Mouse (Mus musculus) lung, postnatal 10 days (tissue): ENCODE measurements around the gene Map3k20.

Source experiments
- DNase-seq: peaks from one replicate; pipeline ENCODE4 v3.0.0; 2021

Gene Map3k20

DNA sequence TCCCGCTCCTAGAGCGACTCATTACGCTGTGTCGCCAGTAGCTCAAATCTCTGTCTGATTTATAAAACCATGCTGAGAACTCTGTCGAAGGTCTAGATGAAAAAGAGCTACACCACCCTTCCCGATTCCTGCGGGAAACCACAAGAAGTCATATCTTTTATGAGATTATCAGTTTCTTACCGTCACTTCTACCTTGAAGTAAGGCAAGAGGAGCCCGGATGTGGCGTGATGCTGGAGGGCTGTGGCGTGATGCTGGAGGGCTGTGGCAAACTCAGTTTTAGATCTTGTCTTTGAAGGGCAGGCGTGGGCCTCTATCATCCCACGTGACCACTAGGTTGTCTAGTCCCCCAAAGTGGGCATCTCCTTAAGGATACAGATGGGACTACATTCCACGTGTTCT, 3.5 kb upstream of the Map3k20 start:
- no peak for DNase-seq

DNA sequence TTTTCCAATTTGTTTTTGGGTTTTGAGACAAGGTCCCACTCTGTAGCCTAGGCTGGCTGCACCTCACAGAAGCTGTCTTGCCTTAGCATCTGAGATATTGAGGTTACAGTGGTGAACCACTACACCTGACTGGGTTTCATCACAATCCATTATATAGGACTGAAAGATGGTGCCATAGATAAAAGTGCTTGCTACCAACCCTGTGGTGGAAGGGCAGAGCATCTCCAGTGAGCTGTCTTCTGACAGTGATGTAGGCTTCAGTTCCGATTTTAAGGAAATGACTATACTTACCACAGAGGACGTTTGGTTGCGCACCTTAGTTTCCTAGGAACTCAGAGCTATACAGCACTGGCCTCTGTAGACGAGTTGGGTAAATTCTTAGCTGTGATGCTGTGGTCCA, 2.7 kb upstream of the Map3k20 start:
- no peak for DNase-seq

DNA sequence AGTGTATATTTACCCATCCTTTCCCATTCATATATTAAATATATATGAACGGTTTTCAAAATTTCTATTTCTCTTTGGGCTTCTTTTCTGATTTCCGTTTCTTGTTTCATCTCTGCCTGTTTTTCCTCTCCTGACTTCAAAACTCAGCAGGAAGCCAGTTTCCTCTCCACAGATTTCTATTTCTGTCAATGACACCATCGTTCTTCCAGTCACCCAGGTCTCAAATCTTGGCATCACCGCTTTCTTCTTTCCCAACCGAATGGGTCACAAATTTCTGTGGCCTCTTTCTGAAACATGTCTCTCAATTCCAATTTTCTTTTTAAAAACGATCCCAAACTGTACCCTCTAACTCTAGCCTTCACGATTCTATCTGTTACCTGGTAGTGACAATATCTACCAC, 748 bp upstream of the Map3k20 start:
- no peak for DNase-seq

DNA sequence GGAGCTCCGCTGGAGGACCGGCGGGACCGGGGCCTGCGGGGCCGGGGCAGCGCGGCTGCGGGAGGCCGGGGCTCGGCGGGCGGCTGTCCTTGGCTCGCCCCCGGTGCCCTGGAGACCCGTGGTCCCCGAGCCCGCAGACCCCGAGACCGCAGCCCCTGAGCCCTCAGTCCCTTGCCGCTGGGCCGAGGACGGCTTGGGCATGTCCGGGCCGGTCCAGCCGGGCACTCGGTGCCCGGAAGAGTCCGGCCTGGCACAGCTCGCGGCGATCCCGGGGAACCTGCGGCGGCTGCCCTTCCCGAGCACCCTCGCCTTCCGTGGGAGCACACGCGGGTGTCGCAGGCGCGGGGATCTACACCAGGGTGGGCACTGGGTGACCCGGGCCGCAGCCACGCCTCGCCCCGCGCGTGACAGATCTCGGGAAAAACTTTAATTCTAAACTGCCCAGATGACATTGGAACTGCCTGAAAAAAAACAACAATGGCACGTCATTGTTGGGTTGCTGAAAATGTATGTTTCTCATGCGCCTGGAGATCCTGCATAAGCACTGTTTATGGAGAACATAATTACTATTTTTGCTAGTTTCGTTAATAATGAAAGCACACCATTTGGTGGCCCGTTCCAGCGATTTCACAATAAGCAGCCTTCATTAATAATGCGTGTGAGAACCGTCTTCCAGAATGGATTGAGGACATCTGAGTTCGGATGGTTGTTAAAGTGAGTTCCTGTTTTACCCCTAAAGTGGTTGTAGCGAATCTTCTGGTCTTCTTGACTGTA, 638 bp downstream of the Map3k20 start:
- DNase-seq: peak; percentile 45

DNA sequence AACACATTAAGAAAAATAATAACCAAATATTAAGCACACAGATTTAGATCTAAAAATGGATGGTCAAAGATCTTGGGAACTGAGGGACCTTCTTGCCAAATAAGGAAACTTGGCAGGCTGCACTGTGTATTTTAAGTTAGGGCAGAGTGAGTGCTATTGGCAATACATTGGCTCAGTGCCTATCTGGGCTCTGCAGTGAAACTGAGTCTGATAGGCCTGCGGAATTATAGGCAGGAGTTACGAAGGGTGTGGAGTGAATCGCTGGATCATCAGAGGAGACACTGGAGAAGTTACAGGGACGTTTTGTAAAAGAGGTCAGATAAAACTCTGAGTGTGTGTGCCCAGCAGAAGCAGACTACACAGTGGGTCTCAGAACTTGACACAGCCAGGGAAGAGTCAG, 1.7 kb downstream of the Map3k20 start:
- DNase-seq: peak; percentile 59

DNA sequence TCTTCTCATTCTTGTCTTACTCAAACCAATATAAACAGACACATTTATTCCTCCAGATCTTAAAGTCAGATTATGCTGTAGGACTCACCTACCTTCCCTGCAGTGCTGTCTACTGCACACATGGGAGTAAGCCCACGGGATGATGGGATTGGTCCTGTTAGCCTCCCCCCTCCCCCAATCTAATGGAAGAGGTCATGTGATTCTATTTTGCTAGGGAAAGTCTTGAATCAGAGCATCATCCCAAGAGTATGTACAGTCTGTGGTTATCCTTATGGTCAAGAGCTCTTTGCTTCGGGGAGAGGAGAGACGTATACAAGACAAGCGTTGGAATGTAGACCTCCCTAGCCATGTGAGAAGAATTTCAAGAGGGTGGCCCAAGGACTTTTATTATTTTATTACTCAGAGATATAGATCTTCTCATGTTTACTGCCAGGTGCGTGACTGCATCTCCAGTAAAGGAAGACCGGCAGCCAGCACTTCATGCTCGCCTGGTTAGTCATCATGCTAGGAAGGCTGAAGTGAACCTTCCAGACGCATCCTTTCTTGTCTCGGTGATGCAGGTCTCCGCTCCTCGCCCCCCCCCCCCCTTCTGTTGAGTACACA, 3.6 kb downstream of the Map3k20 start:
- no peak for DNase-seq

DNA sequence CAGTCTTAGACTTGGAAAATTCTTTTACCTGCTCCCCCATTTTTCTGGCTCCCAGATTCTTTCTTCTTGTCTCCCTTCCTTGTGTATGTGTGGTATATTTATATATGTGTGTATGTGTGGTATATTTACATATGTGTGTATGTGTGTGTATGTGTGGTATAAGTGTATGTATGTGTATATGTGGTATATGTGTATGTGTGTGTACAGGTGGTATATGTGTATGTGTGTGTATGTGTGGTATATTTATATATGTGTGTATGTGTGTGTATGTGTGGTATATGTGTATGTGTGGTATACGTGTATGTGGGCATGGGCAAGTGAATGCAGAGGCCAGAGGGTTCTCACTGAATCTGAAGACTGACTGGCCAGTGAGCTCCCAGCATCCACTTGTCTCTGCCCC, 5.7 kb downstream of the Map3k20 start:
- DNase-seq: no peak

DNA sequence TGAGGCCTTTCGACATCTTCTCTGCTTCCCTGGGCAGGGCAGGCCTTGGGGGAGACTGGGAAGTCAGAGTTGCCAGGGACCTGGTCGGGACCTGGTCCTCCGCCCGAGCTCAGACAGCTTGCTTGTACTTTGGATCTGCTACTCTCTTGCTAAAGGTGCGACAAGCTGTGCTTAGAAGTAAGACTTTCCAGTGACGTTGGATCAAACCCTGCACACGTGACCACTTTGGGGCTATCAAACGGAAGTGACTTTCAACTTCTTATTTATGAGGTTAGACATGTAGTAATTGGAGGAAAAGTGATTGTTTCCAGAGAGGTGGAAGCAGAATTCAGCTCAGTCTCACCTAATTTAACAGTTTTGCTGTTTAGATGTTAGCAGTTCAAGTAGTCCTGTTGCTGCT, 7.1 kb downstream of the Map3k20 start:
- no peak for DNase-seq

DNA sequence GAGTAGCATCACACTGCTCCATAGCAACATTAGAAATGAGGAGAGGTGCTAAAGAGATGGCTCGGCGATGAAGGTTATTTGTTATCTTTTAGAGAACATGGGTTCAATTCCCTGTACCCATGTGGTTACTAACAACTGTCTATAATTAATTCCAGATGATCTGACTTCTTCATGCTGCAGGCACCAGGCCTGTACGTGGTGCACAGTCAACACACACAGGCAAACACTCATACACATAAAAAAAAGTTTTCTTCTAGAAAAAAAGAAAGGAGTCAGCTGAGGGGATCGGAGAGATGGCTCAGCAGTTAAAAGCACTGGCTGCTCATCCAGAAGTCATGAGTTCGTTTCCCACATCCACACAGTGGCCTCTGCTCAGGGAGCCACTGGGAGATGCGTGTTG, 9.6 kb downstream of the Map3k20 start:
- DNase-seq: no peak

DNA sequence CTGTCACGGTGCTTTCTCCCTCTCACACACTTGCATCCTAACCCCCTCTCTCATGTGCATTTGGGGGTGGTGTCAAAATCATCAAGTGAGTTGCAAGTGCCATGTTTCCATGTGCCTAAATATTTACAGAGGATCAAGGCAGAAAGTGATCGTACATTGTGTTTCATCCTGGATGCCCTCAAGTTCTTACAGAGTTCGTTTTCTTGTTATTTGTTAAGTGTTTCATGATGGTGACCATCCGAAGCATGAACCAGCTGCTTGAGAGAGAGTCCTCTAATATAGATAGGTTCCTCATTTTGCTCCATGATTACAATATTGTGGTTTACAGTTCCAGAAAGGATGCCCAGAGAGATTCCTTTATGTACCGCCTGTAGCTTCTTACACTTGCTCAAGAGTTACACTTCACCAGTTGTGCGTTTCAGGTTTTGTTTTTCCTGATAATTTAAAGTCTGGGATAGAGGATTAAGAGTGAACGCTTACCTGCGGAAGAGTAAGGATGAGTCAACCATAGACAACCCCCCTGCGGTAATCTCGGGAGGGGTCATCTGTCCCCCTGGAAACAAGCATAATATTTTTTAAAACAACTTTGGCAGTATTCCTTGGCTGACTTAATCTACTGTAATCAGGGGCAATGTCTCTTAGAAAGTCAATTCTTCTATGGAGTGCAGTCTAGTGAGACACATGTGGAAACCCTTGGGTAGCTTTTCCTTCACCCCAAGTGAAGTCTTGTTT, 11.7 kb downstream of the Map3k20 start:
- DNase-seq: no peak

DNA sequence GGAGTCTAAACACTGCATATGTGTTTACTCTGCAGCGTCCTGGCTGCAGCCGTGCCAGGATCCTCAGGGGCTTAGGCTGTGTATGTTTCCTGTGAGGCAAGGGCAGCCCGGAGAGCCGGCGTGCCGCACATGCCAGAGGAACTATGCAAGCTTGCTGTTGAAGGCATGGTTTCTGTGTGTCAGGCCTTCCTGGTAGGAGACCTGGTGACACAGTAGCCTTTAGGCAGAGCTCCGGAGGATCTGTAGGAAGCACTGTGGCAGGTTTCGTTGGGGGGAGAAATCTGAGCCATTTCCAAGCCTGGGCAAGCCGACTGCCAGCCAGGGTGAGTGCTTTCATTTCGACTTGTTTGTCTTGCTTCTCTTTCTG, 12.3 kb downstream of the Map3k20 start:
- DNase-seq: peak; percentile 87

DNA sequence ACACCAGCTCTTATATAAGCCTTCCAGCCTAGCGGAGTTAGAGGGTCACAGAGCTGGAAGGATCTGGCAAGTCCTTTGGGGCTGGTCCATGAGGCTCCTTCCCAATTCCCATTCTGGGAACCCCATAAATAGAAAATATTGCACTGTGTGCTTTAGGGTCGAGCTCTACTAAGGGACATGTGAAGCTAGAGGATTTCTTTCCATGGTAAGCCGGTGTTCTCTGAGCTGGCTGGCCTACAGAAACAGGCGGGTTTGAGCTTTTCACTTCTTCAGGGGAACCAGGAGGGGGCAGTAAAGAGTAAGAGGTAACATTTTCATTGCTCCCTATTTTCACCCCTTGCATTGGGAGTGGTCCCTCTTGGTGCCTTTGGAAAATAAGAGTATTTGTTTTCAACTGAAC, 13.0 kb downstream of the Map3k20 start:
- peak; percentile 73 for DNase-seq

DNA sequence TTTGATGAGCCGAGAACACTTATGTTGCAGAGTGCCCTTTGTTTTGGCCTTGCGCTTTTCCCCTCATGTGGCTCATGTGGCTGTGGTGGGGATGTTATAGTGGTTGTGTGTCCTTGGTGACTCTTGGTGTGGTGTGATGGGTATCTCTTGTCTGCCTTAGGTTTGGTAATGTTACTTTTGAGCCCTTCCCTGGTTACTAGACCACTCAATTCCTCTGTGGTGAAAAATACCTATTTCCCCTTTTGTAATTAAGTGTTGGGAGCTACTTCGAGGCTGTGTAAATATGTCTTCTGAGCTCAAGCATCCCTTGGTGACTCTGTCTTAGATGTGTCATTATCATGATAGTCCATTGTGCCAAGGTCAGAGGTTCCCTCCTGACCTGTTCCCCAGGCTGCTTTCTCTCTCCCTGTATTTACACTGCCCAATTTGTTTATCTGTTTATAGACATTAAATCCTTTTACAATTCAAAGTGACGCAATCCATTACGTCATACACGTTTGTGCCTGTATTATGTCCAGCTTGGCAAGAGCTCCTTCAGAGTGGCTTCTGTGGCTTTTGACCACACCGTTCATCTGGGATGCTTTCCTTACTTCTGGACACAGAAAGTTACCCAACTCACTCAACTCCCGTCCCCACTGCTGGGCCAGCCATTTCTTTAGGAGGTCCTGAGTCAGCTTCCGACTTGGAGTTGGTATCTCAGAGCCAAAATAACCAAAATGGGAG, 15.9 kb downstream of the Map3k20 start:
- no peak for DNase-seq

DNA sequence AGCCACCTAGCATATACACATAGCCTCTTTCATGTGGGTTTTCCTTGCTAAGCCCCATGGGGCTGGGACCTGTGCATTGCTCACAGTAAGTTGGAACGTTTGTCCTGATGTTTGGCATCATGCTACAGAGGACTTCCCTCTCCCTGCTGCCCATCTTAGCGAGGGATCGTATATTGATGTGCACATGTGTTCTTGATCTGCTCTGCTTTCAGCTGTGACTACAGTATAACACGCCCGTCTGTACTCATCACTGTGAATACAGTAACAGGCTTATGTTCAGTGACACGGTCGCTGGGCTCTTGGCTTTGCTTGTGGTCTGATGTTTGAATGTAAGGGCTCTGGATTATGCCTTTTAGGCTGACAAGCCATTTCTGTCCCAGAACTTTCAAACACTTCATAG, 20.3 kb downstream of the Map3k20 start:
- no peak for DNase-seq

DNA sequence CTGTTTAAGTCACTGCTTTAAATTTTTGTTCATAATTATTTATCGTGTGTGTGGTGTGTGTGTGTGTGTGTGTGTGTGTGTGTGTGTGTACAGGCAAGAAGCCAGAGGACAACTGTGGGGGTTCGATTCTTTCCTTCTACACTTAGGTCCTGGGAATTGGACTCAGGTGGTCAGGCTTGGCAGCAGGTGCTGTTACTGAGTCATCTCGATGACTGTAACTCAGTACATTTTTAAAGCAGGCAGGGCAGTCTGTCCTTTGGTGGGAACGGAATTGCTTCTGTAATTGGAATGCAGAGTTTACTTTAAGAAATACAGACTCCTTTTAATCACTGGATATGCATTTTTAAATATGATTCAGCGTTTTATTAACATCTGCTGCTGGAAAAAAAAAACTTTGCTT, 22.9 kb downstream of the Map3k20 start:
- no peak for DNase-seq

DNA sequence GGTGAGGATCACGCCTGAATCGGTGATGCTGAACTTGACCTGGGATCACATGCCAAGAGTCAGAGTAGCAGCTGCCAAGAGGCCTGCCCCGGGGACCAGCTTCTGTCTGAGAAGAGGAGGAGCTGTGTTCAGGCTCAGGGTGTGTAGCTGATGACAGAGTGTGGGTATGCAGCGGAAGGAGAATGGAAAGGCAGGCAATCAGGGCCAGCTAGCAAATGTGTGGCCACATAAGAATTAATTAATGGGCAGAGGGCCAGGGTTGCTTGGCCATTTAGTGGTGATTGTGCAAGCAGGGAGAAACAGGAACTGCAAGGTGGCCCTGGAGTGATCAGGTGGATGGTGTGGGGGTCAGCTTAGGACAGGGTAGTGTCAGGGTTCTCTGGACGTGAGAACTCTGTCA, 23.5 kb downstream of the Map3k20 start:
- peak; percentile 49 for DNase-seq

DNA sequence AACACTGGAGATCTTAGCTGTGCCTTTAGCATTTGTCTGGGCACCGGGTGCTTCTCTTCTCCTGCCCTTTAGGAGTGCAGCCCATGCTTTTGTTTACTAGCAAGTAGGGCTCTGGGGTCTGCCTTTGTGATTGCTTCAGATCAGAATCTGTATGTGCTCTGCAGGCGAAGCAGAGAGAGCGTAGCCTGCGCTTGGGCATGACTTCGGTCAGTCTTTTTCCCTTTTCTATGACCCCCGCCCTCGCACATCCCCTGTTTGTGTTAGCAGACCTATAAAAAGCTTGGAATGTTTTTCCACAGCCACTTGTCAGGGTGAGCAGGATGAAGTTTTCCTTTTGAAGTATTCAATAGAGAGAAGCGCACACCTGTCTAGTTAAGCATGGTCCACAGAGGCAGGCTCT, 26.0 kb downstream of the Map3k20 start:
- peak; percentile 51 for DNase-seq

DNA sequence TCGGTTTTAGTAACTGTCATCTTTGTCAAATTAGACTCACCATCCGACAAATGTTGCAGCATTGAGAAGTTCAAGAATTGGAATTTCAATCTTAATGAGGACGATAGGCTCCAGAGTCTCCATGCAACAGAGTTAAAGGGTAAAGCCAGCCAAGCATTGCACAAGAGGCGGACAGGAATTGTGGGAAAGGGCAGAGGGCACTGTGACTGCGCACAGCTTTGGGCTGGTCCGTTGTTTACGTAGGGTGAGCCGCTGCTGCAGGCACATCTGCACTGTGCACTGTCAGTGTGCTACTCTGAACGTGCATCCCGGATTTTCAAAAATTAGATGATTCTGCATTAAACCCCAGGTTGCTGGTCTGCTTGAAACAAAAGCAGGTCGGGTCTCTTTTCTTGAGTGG, 27.9 kb downstream of the Map3k20 start:
- peak; percentile 44 for DNase-seq

DNA sequence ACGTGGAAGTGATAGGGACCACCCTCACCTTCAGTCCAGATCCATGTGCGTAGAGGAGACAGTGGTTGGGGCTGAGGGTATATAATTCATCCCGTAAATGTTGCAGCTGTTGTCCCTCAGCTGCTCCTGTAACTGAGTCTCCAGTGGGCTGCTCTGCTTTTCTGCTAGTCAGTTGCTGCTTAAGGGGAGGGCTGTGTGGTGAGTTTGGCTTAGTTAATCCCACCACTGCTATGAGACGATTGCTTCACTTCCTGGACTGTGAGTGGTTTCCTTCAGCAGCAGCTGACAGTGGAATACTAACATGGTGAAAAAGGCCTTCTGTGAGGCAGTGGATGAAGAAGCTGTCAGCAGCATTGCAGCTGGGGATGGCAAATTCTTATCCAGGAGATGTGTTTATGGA, 33.0 kb downstream of the Map3k20 start:
- DNase-seq: peak; percentile 43

DNA sequence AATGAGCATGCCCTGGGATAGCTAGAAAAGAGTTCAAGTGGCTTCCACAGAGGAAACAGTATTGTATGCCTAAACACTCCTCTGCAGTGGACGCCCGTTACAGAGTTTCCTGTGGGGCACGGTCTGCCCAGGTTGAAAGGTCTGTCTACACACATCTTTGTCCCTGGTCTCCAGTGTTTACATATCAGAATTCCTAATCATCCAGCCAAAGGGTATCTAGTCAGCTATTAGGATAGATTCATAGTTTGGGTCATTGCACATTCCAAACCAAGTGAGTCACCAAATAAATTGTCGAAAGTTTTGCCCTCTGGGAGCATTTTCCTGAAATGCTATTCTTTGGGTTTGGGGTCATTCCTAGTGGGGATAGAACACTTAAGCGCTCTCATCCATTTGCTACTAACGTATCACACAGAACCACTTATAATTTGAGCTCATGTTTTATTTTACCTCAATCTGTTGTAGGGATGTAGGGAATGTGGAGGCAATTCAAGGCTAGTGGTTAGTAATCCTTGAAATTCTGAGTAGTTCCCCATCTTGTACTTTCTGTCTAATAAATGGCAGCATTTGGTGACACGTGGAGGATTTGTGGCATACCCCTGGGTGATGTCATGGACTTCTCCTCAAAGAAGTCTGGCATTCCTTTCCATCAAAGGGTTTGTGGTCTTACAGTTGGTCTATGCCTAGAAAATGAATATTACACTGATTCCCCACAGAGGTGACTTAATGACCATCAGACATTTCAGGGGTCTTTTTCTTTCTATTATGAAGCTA, 33.8 kb downstream of the Map3k20 start:
- peak; percentile 31 for DNase-seq

DNA sequence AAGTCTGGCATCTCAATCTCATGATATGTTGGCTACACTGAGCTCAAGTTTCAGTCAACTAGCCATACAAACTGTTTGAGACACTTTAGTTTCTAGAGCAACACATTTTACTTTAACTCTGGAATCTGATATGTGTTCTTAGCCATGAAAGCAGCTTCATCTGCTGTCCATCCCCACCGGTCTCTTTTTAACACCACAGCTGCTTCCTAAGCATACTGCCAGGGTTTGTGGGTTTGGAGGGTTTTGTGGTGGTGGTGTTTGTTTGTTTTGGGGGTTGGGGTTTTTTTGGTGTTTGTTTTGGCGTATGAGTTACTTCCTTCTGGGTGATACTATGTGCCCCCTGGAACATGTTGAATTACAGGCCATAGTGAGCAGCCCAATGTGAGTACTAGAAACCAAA, 35.2 kb downstream of the Map3k20 start:
- DNase-seq: no peak

DNA sequence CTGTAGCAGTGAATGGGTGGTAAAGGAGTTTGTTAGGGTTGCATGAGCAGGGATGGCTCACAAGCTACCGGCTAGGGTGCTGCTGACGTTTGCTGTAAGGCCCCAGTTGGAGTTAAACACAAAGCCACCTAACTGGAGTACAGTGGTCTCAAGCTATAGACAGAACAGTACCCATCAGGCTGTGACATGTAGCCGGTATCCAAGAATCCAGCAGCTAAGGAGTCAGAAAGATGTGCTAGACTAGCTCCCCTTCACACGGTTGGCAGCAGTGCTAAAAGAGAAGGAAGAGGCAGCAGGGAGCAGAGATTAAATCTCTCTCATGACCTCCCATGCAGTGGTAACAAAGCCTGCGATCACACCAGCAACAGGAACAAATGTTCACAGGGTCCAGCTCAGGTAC, 36.2 kb downstream of the Map3k20 start:
- no peak for DNase-seq
